Mouse (Mus musculus): ENCODE measurements around the gene Dld.

The Dld gene

DNA sequence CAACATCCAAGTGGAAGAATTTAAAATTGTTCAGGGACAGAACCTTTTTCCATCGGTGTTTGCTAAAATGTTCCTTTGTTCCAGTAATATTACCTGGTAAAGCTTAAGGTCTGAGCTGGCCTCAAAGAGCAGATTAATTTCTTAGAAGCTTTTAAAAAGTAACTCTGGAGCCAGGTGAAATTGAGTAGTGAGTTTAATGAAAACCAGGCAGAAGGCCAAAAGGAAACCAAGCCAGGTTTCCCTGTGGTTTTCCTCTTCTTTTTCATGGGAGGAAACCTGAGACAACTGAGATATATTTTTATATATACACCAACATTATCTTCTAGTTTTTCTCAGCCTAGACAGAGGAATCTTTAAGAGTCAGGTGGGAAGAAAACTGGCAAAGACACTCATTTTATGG lies 29.7 kb downstream of the Dld start:
- no peak for DNase-seq (ENCODE audit: extremely low read depth, insufficient read length, low spot score)

DNA sequence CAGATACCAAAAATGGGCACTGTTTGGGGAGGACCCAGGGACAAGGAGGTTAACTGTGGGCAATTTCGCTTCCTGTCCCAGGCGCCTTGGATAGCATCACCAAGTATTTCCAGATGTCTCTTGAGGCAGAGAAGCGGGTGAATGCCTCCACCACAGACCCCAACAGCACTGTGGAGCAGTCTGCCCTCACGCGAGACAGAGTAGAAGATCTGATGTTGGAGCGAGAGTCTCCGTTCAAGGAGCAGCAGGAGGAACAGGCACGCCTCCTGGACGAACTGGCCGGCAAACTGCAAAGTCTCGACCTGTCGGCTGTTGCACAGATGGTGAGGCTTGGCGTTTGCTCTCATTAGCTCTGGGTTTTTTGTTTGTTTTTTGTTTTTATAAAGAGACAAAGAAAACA lies 30.4 kb downstream of the Dld start:
- no peak for DNase-seq (ENCODE audit: extremely low read depth, insufficient read length, low spot score)

DNA sequence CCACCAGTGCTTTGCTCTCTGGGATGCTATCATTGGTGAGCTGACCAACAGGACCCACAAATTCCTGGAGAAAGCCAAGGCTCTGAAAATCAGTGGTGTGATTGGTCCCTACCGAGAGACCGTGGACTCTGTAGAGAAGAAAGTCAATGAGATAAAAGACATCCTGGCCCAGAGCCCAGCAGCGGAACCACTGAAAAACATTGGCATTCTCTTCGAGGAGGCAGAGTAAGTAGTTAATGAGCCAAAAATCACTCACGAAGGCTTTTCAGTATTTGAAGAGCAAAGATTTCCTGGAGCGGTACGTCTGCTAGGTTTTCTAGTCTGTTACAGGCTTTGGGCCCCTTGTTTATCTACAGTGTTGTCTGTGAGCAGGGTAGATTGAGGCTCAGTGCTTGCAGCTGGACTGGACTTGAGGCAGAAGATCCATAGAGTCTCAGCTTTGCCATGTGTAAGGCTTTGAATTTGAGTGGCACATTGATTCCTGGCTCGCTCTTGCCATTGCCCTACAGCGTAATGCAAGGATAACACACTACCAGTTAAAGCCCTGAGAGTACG lies 32.8 kb downstream of the Dld start:
- no peak for DNase-seq (ENCODE audit: extremely low read depth, insufficient read length, low spot score)

DNA sequence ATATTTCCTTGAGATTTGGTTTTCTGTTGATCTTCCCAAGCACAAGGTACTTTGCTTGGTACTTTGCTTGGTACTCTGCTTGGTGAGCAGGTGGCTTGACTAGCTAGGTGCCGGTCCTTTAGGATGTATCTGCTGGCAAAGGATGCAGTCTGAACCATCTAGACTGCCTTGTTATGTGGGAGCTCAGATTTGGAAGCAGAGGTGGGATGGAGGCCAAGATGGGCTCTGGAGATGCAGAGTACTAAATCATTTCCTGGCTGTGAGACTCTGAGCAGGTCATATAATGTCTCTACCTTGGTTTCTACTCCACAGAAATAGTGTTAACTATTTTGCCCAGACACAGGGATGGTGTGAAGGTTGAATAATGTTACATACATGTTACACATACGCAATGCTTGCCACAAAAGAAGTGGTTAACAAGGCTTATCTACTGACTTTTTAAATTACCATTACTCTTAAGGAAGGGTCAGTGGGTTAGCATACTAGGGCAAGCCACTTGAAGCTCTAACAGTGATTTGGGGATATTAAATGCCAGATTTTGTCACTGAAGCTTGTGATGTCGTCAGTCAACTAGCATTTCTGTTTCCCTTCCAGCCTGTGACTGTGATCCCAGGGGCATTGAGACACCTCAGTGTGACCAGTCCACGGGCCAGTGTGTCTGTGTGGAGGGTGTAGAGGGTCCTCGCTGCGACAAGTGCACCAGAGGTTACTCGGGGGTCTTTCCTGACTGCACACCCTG lies 33.4 kb downstream of the Dld start:
- DNase-seq (ENCODE audit: extremely low read depth, insufficient read length, low spot score), result no peak

DNA sequence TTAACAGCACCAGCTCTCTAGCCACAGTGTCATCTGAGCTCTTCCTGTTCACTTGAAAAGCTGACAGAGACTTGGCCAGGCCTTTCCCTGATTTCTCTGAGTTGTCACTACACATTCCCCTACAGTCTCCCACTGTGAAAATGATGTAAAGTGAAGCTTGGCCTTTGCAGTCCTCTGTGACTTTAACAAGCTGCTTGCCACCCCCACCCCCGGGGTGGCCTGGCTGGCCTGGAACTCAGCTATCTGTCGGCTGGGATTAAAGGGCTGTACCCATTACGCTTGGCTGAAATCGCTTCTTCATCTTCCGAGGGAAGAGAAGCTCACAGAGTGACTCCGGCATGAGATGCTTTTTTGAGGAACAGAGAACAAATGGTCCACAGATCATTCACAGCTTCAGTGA lies 35.3 kb downstream of the Dld start:
- no peak for DNase-seq (ENCODE audit: extremely low read depth, insufficient read length, low spot score)

DNA sequence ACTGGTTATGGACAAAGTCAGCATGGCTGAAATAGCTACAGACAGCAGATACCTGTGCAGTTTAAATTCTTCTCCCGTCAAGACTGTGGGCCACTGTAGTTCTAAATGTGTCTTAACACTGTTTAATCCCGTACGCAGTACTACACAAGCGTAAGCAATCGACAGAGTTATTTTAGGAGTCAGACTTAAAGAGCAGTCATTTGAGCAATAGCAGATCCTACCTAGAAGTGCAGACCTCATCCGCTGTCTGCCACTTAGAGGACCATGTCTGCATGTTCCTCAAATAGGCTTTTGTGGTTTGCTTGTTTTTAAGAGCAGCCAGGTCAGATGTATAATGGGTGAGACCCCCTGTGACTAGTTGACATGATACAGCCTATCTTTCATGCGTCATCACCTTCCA lies 36.9 kb downstream of the Dld start:
- no peak for DNase-seq (ENCODE audit: extremely low read depth, insufficient read length, low spot score)

DNA sequence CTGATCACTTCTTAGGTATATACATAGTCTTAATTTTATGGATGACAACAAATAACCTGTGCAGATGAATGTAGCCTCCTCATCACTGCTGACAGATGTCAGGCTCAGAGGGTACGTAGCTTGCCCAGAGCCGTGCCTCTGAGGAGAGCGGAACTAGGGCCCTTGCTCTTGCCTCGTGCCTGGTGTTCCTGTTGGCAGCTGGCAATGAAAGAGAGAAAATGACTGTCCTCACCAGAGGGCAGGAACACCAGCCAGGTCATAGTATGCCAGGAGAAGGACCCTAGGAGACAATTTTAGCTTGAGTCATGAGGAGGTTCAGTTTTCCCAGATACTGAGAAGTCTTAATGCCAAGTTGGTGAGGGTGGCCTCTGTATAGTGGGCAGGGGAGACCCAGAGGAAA lies 38.1 kb downstream of the Dld start:
- DNase-seq (ENCODE audit: extremely low read depth, insufficient read length, low spot score), result no peak

DNA sequence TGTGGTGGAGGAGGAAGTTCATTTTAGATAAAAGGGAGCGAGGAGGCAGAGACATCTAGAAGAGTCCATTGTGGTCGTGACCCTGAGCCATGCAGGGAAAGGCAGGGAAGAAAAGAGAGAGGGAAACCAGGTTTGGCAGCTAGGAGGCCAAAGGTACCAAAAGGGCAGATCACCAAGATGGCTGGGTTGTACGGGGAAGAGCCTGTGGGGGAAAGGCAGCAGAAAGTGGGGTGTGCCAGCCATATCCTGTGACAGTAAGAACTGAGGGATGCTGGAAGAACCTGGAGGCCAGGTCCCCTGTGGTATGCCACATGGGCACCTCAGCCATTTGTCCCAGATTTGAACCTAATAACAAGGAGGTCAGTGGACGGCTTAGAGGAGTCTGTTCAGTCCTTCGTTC lies 39.0 kb downstream of the Dld start:
- no peak for DNase-seq (ENCODE audit: extremely low read depth, insufficient read length, low spot score)

DNA sequence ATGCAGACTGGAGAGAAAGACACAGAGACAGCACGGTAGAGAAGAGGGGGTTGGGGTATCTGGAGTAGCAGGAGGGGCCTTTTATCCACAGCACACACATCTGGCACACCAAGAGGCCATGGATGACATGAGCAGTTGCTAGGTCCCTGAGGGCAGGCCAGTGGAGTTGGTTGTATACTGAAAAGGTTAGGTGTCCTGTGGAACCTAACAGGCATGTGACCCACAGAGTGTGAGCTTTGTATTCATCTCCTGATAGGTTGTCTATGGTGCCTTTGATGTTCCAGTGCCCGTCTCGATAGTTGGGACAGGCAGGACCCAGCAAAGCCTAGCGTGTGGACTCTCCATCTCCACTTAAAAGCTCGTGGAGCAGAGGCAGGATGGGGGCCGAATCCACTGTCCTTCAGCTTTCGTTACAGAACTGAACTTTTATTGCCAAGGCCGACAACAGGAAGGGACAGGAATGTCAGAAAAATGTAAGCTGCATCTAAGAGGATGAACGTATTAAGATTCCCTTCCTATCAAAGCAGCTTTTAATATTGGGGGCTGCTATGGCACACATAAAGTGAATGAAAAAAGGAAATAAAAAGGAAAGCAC lies 39.5 kb downstream of the Dld start:
- no peak for DNase-seq (ENCODE audit: extremely low read depth, insufficient read length, low spot score)

DNA sequence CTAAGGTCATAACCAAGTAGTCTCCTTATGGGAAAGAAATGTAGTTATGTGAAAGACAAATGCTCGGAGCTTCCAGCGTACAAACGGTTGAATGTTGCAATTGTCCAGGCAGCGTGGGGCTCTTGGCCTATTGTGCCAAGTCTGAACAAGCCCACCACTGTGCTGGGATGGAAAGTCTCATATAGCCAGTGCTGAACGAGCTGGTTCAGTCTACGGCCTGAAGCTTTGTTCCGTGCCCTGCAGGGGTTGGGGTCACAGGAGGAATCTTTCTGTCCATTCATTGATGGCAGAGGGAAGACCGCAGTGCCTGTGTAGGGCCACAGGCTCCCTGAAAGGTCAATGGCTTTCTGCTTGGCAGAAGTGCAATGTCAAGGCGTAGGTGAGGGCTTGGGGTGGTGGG lies 40.6 kb downstream of the Dld start:
- no peak for DNase-seq (ENCODE audit: extremely low read depth, insufficient read length, low spot score)

DNA sequence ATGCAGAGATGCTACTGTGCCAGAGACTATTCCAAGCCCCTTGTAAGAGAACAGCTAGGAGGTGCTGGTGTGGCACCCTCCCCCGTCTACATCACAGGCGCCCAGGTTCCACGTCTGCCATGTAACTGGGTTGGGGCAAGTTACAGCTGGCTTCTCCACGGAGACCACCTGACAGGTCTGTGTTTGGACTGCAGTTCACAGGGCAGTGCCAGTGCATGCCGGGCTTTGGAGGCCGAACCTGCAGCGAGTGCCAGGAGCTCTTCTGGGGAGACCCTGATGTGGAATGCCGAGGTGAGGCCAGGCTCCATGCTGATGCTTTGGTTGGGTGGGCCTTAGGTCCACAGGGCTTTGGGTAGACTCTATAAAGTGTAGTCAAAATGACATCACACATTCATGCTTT lies 43.5 kb downstream of the Dld start:
- no peak for DNase-seq (ENCODE audit: extremely low read depth, insufficient read length, low spot score)

DNA sequence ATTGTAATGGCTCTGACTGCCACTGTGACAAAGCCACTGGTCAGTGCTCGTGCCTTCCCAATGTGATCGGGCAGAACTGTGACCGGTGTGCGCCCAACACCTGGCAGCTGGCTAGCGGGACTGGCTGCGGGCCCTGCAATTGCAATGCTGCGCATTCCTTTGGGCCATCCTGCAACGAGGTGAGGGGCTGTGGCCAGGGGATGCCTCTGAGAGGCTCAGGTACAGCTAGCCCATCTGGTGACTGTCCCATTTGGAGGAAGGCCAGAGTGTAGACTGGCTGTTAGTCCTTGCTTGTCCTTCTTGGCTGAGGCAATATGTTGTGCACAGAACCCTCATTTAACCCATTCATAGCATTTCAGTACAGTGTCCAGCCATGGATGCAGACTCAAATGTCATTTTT lies 44.2 kb downstream of the Dld start:
- no peak for DNase-seq (ENCODE audit: extremely low read depth, insufficient read length, low spot score)

DNA sequence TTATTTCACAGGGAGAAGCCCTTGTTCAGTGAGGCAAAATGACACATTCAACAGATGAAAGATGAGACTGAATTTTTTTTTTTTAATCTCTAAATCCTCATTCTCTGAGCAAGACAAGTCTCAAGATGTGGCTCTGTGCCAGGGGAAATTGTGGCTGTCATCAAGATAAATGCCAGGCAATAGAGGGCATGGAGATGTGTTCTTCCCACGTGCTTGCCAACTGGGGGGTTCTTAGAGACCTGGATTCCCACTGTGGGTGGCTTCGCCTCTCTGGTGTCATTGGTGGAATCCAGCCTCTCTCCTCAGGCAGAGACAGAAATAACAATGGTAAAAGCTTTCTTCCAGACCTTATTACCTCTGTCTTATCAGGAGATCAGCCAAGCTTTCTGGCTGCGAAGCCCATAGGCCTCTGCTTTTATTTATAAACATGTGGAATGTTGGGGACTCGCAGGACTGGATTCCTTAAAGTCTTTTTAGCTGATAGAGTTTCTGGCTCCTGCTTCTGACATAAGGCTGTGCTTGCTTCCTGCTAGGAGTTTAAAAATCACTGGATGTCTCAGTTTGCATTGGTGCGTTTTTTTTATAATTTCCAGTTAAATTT lies 45.1 kb downstream of the Dld start:
- no peak for DNase-seq (ENCODE audit: extremely low read depth, insufficient read length, low spot score)

DNA sequence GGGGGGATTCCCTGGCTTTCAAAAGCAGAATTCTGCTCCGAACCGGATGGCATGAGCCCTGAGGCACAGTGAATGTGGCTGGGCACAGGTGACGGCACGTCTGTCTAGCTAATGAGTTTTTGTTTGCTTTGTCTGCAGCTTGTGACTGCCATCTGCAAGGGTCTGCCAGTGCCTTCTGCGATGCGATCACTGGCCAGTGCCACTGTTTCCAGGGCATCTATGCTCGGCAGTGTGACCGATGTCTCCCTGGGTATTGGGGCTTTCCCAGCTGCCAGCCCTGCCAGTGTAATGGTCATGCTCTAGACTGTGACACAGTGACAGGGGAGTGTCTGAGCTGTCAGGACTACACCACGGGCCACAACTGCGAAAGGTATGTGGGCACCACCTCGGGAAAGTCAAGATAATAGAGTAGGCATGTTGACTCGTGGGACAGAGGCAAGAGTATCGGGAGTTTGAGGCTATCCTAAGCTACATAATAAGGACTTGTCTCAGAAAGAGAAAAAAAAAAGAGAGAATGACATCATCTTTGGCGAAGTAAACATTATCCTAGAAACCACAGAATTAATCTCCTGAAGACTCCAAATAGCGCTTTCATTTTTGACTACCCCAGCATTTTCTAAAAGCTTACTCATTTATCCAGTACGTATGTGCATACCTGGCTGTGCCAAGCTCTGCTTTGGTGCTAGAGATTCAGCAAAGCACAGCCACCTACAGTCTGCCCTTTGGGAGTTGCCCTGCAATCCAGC lies 48.3 kb downstream of the Dld start:
- no peak for DNase-seq (ENCODE audit: extremely low read depth, insufficient read length, low spot score)

DNA sequence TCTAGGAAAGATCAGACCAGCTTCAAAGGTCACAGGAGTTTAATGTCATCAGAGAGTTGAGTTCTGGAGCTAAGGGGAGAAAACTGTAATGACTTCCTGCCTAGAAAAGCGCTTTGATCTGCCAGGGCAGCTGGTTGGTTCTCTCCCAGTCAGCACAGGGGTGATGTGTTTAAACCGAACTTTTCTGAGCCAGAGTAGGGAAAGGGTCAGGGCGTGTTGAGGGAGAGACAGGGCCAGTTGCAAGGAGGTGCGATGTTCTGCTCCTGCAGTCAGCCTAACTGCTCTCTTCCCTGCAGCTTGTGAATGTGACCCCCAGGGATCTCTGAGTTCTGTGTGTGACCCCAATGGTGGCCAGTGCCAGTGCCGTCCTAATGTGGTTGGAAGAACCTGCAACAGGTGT lies 49.0 kb downstream of the Dld start:
- no peak for DNase-seq (ENCODE audit: extremely low read depth, insufficient read length, low spot score)

DNA sequence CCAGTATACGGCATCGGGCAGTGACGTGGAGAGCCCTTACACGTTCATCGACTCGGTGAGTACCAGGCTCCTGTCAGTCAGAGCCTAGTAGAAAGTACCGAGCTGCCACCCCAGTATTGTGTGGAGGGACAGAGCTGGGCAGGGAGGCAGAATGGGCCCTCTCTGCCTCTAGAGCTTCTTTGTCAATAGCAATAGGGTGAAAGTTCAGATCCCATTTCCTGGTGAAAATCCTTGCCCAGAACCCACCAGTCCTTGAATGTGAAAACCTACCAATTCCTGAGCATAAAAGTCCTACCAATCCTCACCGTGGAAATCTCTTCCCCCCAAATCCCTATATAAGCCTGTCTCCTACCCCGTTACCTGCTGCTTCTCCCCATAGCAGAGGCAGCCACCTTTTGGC lies 51.0 kb downstream of the Dld start:
- DNase-seq (ENCODE audit: extremely low read depth, insufficient read length, low spot score), result no peak

DNA sequence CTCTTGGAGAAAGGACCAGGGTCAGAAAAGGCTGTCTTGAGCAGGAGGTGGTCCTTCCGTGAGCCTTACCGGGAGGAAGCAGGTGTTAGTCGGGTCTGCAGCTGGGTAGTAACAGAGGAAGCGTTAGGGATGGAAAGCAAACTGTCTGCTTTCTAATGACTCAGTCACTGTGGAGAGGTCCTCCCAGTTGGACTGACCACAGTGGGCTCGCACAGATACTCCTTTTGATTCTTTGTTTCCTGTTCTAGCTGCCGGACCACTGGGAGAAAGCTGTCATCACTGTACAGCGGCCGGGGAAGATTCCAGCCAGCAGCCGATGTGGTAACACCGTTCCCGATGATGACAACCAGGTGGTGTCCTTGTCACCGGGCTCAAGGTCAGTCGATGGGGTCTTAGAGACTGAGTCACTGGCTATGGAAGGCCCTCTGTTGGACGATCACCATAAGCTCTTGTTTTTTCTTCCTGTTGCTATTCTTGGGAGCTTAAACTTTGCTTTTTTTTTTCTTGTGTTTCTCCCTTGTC lies 51.5 kb downstream of the Dld start:
- DNase-seq (ENCODE audit: extremely low read depth, insufficient read length, low spot score), result no peak

DNA sequence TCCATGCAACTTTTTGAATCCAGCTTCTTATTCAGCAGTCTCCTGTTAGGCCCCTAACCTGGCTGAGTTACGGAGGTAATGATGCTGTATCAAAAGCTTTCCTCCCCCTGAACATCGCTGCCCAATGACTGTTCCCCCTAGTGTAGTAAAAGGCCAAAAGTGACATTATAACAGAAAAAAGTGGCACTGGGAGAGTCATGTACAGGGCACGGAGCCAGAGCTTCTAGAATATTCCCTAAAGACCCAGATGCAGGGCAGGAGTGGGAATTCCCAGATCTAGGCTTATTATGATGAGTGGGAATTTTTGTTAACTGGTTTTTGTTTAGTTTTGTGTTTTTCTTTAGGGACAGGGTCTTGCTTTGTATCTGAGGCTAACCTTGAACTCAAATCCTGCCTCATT lies 52.1 kb downstream of the Dld start:
- DNase-seq (ENCODE audit: extremely low read depth, insufficient read length, low spot score), result no peak

DNA sequence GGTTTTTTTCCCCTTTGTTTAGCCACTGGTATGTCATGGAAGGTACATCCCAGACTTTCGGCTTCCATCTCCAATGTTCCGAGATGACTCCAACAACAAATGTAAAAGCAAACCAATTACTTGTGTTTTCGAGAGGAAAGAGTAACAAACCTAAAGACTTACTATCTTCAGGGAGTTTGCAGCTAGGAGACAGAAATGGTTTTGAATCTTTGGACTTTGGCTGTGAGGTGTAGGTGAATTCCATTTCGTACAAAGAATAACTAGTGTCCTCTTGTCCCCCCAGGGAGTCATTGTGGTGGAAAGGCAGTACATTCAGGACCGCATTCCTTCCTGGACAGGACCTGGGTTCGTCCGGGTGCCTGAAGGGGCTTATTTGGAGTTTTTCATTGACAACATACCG lies 52.7 kb downstream of the Dld start:
- DNase-seq (ENCODE audit: extremely low read depth, insufficient read length, low spot score), result no peak

DNA sequence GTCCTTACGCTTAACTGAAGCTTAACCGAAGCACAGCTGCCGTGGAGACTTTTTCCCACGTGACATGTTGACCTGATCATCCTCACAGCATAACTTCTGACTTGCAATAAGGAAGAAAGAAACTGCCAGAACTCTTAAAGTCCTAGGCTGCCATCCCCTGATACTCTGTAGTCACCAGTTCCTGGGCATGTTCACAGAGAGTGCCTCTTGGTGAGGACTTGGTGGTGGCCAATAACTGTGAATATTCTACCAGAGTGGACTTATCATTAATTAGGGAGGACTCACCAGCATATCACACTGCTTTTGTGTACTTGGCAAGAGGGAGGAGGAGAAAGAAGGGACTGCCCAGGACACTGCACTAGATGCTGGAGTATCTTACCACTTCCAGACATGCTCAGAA lies 53.1 kb downstream of the Dld start:
- DNase-seq (ENCODE audit: extremely low read depth, insufficient read length, low spot score), result no peak

DNA sequence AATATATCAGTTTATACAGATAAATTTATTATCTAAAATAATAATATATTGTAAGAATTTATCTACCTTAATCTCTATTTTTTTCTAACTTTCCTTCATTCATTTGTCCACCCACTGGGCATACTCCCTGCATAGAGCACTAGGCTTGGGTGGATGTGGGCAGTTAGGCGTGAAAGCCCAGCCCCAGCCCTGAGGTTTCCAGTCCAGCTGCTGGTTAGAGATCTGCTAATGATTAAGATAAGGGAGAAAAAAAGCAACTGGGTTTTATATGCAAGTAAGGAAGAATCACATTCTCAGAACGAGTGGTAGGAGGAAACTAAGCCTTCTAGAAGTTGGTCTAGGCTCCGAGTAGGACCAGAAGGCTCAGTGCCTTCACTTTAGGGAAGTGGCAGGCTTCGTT lies 55.2 kb downstream of the Dld start:
- no peak for DNase-seq (ENCODE audit: extremely low read depth, insufficient read length, low spot score)

Data from 3134 (cell line).